Mouse (Mus musculus) c-Kit-positive CD71-negative TER-119-negative erythroid progenitor cells, embryonic 14.5 days (primary cell): ENCODE results near the gene Bptf.
"Not testable (repeated sequence)": the region's sequence is repeated elsewhere in the genome, so short reads cannot be mapped to it uniquely, and the experiment has no call there.

Experiments
- DNase-seq: peaks from one replicate; pipeline ENCODE4 v3.0.0-alpha.2; 2013; ENCODE audit warnings: low read depth

Bptf gene

DNA sequence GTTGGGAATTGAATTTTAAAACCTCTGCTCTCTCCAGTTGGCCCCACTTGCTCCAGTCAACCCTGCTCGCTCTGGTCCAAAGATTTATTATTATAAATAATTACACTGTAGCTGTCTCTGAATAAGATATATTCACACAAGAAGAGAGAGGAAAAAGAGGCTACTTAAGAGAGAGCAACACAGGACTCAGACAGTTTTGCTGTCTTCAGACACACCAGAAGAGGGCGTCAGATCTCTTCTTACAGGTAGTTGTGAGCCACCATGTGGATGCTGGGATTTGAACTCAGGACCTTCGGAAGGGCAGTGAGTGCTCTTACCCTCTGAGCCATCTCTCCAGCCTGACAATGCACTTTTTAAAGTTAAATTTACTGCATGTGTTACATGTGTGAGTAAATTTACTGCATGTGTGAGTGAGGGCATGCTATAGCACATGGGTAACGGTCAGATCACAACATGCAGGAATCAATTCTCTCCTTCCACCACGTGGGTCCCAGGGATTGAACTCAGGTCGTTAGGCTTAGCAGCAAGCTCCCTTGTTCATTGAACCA, 114.5 kb downstream of the Bptf start:
- no peak for DNase-seq

DNA sequence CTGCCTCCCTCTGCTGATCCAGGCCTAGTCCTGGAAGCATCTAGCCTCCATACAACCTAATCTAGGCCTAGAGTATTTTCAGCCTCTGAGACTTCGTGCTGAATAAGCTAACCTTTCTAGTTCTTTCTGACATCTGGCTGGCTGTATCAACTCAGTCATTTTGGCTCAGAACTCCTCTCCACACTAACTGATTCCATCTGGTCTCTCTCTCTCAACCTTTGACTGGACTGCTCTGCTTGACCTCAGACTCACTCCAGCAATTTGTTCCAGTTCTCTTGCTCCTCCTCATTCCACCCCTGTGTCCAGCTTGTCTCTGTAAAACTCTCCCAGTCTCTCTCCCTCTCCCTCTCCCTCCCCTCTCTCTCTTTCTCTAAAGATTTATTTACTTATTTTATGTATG, 115.0 kb downstream of the Bptf start:
- no peak for DNase-seq

DNA sequence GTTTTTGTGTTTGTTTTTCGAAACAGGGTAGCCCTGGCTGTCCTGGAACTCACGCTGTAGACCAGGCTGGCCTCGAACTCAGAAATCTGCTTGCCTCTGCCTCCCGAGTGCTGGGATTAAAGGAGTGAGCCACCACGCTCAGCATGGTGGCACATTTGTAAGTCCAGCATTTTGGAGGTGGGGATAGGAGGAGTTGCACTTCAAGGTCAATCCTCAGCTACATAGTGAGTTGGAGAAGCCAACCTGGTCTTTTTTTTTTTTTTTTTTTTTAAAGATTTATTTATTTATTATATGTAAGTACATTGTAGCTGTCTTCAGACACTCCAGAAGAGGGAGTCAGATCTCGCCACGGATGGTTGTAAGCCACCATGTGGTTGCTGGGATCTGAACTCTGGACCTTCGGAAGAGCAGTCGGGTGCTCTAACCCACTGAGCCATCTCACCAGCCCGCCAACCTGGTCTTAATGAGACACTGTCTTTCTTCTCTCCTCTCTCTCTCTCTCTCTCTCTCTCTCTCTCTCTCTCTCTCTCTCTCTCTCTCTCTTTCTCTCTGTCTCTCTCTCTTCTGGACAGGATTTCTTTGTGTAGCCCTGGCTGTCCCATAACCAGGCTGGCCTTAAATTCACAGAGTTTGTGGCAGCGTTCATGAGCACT, 116.3 kb downstream of the Bptf start:
- not testable (repeated sequence) for DNase-seq

DNA sequence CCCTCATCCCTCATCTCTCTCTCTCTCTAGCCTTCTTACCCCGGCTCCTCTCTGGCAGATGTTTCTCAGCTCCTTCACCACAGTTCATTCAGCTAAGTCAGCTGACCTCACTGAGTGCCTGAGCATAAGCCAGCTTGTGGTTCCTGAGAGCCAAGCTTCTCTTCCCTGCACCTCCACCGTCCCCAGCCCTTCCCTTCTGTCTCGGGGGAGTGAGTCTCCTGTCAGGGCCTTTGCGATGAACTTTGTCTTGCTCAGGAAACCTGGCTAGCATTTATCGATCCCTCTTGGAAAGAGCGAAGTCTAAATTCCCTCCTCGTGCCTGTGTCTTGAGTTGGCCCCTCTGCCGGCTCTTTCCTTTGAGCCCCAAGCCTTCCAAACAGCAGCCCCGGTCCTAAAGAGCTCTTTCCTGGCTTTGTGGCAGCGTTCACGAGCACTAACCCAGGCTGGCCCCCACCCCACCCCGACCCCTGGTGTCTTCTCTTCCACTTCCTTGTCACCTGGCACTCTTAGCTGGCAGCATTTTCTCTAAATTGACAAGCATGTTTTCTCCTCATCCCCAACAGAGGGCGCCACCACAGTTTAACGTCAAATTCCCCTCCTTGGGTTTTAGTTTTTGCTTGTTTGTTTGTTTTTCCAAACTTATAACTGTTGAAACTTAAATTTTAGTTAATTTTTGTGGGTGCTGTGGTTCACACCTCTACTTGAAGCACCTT, 117.2 kb downstream of the Bptf start:
- no peak for DNase-seq

DNA sequence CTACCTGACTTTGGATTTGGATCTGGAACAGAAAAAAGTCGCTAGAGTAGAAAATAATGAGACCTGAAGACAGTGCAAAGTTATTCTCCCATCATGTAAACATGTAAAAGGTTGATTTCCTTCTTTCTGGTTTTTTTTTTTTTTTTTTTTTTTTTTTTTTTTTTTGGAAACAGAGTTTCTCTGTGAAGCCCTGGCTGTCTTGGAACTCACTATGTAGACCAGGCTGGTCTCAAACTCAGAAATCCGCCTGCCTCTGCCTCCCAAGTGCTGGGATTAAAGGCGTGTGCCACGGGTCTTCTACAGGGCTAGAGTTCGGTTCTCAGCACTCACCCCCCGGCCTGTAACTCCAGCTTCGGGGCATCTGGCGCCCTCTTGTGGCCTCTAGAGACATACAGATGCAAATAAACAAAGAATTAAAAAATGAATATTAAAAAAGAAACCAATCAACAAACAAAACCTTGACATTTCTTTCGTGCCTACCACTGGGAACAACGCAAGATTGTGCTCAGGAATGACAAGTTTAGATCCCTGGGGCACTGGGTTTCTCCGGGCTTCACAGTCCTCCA, 117.8 kb downstream of the Bptf start:
- no peak for DNase-seq

DNA sequence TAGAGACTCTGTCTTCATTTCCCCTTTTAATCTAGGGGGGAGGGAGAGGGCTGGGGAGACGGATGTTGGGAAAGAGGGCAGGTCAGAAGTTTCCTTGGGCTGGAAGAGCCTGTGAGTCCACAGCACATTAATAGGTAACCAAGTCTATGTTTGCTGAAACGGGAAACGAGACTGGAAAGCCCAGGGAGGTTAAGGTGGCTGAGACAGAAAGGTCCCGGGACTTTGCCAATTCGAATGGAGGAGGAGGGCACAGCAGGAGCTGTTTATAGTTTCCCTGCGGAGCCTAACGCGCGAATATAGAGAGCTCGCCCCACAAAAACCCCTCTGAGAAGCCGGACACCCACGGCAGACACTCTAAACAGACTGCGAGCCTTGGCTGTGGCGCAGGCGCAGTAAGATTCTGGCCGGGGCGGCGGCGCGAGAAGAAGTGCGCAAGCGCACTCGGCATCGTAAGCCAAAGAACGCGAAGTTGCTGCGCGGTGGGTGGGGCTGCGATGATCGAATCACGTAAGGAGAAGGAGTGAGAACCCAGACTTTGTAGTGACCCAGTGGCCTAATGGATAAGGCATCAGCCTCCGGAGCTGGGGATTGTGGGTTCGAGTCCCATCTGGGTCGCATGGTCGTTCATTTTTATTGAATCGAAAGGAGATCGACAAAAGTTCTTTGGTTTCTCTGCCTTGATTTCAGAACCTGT, 119.5 kb downstream of the Bptf start:
- DNase-seq = peak; percentile 95

DNA sequence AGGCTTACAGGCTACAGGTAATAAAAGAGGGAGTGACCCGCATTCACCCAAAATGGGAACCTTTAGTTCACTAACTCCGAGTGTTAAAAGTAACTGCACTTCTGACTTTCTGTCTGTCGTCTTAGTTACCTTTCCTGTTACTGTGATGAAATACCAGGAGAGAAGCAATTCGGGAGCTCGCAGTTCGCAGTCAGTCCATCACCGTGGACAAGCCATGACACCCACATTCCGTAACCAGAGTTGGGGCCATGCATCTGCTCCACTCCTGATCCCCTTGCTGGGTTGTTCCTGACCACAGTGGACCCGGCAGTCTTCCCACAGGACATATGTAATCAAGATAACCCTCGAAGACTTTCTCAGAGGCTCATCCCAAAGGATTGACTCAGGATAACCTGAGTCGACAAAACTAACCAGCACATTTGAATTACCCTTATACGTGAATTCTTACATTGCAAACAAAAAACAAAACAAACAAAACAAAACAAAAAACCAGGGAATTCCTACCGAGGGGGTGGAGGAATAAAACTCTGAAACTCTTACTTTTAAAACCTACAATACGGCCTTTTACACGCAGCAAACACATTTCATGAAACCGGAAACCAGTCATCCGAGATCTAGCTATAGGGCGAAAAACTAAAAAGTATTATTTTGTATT, 120.1 kb downstream of the Bptf start:
- no peak for DNase-seq

DNA sequence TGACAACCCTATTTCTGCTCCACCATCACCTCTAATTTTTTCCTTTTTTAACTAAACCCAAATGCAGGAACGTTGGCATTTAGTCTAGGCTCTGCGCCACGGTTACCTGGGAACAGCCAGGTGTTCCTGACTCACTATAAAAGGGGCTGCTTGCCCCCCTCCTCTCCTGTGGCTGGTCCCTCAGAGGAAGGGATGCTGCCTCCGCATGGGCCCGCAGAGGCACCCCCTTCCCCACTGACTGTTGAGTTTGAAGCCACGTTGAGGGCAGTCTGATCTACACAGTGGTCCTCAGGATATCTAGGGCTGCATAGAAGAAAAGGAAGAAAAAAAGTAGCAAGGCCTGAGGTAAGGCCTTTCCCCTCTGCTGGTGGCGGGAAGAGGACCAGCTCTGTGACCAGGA, 120.8 kb downstream of the Bptf start:
- no peak for DNase-seq

DNA sequence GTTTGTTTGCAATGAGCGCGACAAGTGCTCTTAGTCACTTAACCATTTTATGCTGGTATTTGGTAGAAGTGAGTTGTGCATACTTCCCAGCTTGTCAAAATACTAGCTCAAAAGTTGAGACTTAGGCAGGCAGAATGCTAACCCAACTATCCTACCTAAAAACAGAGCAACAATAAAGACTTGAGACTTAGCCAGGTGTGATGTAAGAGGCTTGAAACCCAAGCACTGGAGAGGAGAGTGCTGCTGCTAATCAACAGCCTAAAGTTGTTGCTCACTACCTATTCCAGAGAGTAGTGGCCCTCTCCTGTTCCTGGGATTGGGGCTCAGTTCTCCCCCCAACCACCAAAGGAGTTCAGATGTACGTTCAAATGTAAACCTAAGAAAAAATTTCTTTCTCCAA, 121.5 kb downstream of the Bptf start:
- DNase-seq = no peak

DNA sequence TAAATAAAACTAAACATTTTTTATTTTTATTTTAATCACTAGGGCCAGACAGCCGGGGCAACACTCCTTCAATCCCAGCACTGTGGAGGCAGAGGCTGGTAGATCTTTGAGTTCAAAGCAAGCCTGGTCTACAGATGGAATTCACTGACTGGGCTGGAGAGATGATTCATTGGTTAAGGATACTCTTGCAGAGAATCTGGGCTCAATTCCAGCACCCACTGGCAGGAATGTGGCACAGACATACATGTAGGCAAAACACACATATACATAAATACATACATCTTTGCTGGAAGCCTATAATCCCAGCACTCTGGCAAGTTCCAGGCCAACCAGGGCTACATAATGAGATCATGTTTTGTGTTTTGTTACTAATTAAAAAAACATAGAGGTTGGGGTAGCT, 126.4 kb downstream of the Bptf start:
- DNase-seq = no peak

DNA sequence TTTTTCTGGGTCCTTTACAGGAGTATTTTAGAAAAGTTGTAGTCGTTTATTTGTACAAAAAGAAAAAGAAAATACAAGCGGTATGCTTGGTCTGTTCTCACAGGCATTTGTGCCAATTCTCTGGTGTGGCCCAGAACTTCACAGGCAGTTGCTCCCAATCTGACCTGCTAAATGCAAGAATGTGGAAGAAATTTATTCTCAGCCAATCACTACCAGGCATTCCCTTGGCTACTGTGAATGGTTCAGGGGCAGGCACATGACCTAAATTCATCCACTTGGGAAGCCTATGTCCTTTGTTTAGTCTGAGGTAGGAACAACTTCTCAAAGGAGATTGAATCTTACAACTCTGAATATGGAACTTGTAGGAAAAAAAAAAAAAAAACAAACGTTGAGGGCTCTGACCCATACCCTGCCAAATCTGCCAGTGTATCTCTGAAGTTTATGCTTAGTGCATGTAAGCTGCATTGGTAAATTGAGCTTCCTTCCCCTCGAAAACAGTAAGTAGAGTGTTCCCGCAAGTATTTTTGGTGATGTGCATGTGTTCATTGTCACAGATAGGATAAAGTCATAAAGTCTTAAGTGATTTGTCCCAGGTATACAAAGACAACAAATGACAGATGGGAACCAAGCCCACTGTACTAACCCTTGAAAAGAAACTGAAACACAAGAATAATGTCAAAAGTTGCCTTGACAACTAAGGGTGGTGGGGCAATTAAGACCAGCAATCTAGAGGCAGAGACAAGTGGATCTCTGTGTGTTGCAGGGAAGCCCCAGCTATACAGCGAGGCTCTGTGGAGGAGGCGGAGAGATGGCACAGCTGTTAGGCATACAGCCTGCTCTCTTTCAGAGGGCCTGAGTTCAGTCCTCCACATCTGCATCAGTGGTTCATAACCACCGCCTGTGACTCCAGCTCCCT, 129.9 kb downstream of the Bptf start:
- no peak for DNase-seq

DNA sequence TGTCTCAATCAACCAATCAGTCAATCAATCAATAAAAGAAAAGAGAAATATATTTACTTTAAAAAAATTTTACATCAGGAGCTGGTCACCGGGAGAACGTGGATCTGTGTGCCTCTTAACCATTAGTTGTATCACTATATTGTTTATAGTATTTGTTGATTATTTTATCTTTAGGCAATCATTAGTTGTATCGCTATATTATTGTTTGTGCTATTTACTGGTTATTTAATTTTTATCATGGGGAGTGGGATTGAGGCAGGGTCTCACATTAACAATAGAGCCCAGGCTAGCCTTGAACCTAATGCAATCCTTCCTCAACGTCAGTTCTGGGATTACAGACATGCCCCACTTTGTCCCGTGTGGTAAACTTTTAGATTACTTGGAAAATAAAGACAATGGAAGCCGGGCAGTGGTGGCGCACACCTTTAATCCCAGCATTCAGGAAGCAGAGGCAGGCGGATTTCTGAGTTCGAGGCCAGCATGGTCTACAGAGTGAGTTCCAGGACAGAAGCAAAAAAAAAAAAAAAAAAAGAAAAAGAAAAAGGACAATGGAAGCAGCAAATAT, 131.9 kb downstream of the Bptf start:
- DNase-seq = no peak

DNA sequence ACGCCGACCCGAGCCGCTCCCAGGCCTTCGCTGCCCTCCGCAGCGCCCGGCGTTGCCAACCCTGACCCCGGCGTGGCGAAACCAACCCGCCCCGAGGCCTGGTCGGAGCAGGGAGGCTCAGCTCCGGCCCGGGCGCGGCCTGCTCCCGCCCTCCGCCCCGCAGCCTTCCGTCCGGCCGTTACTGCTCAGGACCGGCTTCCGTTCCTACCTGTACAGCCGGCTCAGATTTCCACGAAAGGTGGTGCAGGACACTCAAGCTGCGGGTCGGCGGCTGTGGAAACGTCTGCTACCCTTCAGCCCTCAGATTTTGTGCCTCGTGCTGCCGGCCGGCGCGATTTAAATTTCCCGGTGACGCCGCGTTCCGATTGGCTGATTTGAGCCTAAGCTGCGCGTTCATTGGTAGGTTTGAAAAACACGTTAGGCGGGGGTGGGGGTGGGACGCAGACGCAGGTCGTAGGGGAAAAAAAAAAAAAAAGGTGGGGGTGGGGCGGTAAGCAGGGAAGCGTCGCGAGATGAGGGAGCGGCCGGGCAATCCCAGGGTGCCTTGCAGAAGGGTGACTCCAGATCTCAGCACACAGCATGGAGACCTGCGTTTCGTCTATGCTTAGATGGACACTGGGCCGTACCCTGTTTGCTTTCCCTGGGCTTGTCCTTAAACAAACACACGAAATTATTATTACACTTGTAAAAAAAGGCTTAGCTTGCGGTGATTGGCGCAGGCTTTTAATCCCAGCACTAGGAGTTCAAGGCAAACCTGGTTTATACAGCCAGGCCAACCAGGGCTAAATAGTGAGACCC, 132.6 kb downstream of the Bptf start, which contains the start of gene Kpna2:
Gene Kpna2, minus strand, starts transcription at position 391 of the 798 bp plus-strand sequence.
- peak; percentile 93 for DNase-seq

DNA sequence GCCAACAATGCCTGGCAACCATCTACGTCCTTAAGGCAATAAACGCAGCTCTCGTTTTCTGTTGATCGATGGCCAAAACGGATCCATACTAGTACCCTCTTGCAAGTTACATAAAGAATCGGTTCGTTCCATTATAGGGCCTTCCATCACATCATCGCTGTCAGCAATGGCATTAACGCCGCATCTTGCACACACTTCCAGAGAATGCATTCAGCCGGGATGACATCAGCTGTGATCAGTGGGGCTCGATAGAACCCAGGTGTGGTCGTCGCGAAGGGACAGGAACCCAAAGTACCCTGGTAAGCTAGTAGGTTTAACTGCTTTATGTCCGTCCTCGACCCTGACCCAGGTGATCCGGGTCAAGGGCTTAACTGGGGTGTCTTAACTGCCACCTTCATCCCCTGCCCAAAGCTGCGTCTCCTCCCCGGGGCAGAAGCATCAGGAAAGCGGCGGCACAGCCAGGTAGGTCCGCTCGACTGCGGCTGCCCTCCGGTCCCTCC, 133.2 kb downstream of the Bptf start:
- no peak for DNase-seq

DNA sequence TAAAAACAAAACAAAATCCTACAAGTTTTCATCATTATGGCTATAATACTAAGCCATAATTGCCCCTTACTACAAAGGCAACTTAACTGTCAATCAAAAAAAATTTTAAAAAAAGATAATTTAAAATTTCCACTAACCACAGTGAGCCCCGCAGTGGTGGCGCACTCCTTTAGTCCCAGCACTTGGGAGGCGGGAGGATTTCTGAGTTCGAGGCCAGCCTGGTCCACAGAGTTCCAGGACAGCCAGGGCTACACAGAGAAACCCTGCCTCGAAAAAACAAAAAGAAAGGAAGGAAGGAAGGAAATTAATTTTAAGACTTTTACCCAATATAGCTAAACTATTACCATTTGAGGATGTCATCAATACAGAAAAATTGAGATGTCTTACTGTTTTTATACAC, 134.0 kb downstream of the Bptf start:
- DNase-seq = no peak

DNA sequence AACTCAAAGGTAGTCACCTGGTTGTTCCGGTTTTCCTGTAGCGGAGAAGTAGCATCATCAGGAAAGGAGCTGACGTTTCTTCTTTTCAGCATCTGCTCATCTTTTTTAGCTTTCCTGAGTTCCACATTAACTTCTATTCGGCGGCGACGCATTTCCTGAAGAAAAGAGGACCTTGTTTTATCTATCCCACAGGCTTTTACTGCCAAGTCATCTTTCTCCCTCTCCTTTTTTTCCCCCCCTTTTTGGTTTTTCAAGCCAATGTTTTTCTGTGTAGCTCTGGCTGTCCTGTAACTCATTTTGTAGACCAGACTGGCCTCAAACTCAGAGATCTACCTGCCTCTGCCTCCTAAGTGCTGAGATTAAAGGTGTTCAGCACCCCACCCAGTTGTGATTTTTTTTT, 135.4 kb downstream of the Bptf start:
- DNase-seq = not testable (repeated sequence)

DNA sequence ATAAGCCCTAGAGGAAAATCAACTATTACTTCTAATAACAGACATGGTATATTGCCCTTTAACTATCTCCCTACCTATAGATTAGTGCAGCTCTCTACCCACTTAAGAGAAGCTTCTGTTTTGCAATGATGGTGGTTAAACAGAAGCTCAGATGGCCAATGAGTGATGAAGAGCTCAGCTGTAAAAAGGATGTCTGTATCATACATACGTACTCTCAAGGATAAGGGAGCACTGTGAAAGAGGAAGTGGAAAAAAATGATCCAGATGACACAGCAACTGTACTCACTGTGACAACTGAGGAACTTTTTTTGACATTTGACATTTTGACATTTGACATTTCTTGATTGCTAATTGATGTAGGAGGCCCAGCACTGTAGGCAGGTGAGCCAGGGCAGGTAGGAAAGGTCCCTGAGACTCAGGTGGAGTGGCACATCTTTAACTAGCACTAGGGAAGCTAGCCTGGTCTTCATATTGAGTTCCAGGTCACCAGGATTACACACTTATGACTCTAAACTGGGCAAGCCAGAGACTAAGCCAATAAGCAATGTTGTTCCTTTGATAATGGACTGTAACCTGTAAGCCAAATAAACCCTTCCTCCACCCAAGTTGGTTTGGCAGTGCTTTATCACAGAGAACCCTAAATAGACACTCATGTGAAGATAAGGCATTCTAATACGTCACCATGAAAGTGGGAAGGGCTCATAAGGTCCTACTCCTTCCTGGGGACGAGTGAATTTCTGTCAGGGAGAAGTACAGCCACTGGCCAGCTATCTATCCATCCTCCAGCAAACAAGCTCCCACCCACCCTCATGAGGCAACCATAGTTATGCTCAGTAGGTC, 137.5 kb downstream of the Bptf start:
- no peak for DNase-seq

DNA sequence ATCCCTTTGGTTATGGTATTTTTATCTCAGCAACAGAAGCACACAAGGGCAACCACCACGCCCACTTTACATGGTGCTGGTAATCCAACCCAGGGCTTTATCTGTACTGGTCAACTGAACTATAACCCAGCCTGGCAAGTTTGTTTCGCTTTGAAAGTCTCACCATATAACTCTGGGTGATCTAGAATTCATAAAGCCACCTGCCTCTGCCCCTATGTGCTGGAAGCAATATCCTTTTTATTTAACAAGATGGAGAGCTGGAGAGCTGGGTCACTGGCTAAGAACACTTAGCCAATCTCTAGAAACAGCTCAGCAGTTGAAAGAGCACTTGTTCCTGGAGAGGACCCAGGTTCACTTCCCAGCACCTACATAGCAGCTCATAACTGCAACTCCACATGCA, 144.5 kb downstream of the Bptf start:
- DNase-seq = no peak
